Mouse (Mus musculus) embryonic facial prominence, embryonic 11.5 days (tissue): Measurements from ENCODE around the gene Cep170. TPM values are rescaled to one million over a fixed set of nuclear protein-coding genes. Genes with fewer than 3 reads are reported as not detected.
A peak's percentile ranks its signal among the peaks of the same experiment; 100 is the strongest.
"Not testable (repeated sequence)": the region's sequence is repeated elsewhere in the genome, so short reads cannot be mapped to it uniquely, and the experiment has no call there.

Source experiments
- ATAC-seq: fragments of 200-750 bp; cut with Nextera tagmentation; replicated peaks from 2 replicates; pipeline ENCODE4 v1.8.0; 2017; ENCODE audit warnings: low read depth; ENCODE audit not compliant: insufficient number of reproducible peaks, low FRiP score, low TSS enrichment
- DNase-seq: peaks from one replicate; pipeline ENCODE4 v3.0.0-alpha.2; 2015; ENCODE audit warnings: low spot score
- H3K27ac ChIP-seq: fragments of 300-500 bp; sonication (generic); replicated peaks from 2 replicates; pipeline ENCODE4 v1.5.1; 2014; ENCODE audit warnings: mild to moderate bottlenecking, low read depth, low read length, control low read depth
- H3K27me3 ChIP-seq: fragments of 300-500 bp; sonication (generic); 2 replicates; pipeline ENCODE4 v1.6.1; 2014; ENCODE audit warnings: mild to moderate bottlenecking, low read length, moderate library complexity, mixed read lengths; ENCODE audit not compliant: control insufficient read depth, insufficient read depth
- H3K36me3 ChIP-seq: fragments of 300-500 bp; sonication (generic); replicated peaks from 2 replicates; pipeline ENCODE4 v1.6.1; 2014; ENCODE audit warnings: low read depth, mild to moderate bottlenecking, low read length, moderate library complexity, mixed read lengths; ENCODE audit not compliant: control insufficient read depth, insufficient read depth
- H3K4me1 ChIP-seq: fragments of 300-500 bp; sonication (generic); 2 replicates; pipeline ENCODE4 v1.6.1; 2014; ENCODE audit warnings: low read length, mixed read lengths; ENCODE audit not compliant: control insufficient read depth, insufficient read depth
- H3K4me2 ChIP-seq: fragments of 300-500 bp; sonication (generic); 2 replicates; pipeline ENCODE4 v1.6.1; 2014; ENCODE audit warnings: low read depth, mild to moderate bottlenecking, control low read depth, low read length, moderate library complexity
- H3K4me3 ChIP-seq: fragments of 300-500 bp; sonication (generic); 2 replicates; pipeline ENCODE4 v1.5.1; 2014; ENCODE audit warnings: low read depth, low read length, control low read depth
- H3K9ac ChIP-seq: fragments of 300-500 bp; sonication (generic); replicated peaks from 2 replicates; pipeline ENCODE4 v1.6.1; 2014; ENCODE audit warnings: mild to moderate bottlenecking, control low read depth, low read length
- H3K9me3 ChIP-seq: fragments of 300-500 bp; sonication (generic); replicated peaks from 2 replicates; pipeline ENCODE4 v1.6.1; 2016; ENCODE audit warnings: mild to moderate bottlenecking, low read length, inconsistent platforms, mixed read lengths; ENCODE audit not compliant: control insufficient read depth
- WGBS: fragments of 180-500 bp; shearing (Covaris S2); extraction: QIAGEN DNeasy Blood & Tissue Kit; methylation state at CpG from one replicate; pipeline ENCODE4 v1.1.7; 2014; 5-methylcytosine and 5-hydroxymethylcytosine counted together
- polyA plus RNA-seq: library from polyadenylated mRNA; unstranded; fragments of >200 nt; fragmentation: Nextera tagmentation; extraction: Ambion mirVana; gene quantifications from 2 replicates; pipeline ENCODE4 v1.2.1, GENCODE M21; 2014

Gene Cep170
- polyA plus RNA-seq, 1 experiment from 2014 or later = 50.5 TPM

DNA sequence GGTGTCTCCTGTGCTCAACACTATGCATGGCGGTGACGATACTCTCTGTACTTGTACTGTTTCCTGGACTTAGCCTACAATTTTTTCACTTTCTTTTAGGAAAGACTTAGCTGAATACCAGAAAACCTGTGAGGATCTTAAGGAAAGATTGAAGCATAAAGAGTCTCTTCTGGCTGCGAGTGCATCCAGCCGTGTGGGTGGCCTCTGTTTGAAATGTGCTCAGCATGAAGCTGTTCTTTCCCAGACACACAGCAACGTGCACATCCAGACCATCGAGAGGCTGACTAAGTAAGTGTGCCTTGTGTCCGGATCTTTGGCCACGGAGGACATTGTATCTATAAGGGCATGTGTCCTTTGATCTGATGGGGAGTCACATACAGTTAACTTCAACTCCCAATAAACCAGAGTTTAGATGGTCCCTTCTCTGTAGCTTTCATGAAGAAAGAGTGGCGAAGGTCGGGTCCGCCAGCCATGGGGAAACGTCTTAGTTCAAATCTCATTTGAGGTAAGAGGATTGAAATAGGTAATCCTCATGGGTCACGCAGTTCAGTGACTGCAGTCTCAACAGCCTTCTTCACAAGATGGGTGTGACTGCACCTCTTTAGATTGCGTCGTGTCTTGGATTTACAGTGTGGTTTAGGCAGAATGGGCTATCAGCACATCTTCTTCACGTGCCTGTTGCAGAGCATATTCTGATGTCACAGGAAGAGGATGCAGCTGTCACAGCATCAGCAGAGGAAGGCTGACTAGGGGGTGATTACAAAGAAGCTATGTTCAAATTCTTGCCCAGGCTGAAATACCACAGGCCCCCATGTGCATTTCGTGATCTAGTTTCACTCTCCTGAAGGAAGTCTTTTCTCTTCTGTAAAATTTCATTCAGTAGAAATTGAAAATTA is 31.5 kb upstream of the Cep170 start:
- no peaks in the 10 kb centered on the region for H3K4me1 ChIP-seq
- H3K36me3 ChIP-seq = no peaks in the 10 kb centered on the region
- ATAC-seq (no peak), DNase-seq (no peak)
- no peak overlapping the region for H3K9ac ChIP-seq
- no peak overlapping the region for H3K4me2 ChIP-seq
- H3K4me3 ChIP-seq = no peak overlapping the region
- H3K27ac ChIP-seq = no peak overlapping the region
- no peaks in the 10 kb centered on the region for H3K27me3 ChIP-seq
- WGBS = 77% methylated on average over 17 of the region's 17 CpGs
- no peaks in the 10 kb centered on the region for H3K9me3 ChIP-seq

DNA sequence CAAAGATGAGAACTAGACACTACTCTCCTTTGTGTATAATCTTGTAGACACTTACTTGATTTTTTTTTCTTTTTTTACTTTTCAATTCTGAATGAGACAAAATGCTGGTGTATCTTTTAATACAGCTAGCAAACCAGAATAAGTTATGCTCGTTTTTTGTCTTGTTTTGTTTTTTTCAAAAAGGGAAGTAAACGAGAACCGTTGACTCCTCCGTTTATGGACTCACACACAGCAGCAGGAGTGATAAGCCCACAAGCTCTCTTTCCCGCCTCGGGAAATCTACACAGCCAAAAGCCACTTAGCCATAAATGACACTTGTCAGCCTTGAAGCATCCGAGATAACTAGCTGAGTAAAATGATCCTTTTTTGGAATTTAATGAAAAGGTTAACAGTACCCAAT is 22.7 kb upstream of the Cep170 start:
- not testable (repeated sequence) for H3K4me3 ChIP-seq, H3K4me1 ChIP-seq, H3K27ac ChIP-seq, DNase-seq, H3K4me2 ChIP-seq, H3K9me3 ChIP-seq, H3K36me3 ChIP-seq, H3K9ac ChIP-seq, H3K27me3 ChIP-seq, ATAC-seq
- 70% methylated on average over 7 of the region's 7 CpGs for WGBS

DNA sequence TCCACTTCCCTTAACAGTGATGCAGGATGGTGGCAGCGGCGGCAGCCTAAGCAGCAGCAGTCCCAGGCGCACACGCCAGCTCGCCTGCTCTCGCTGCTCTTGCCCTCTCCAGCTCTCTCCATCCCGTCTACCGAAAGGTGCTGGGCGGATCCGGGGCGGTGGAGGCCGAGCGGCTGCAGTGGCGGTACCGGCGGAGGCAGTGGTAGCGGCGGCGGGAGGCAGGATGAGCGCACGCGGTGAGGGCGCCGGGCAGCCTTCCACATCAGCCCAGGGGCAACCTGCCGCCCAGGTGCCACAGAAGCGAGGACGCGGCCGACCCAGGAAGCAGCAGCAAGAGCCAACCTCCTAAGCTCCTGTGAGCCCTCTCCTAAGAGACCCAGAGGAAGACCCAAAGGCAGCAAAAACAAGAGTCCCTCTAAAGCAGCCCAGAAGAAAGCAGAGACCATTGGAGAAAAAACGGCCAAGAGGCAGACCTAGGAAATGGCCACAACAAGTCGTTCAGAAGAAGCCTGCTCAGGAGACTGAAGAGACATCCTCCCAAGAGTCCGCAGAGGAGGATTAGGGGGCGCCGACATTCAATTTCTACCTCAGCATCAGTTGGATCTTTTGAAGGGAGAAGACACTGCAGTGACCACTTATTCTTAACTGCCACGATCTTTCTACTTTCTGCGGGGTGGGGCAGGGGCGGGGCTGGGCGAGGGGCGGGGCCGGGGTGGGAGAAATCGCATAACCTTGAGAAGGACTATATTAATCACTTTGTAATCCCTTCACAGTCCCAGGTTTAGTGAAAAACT is 21.8 kb upstream of the Cep170 start:
- ATAC-seq (0 out of 2 replicates have a peak, but pooled peaks have one; percentile 48), DNase-seq (peak; percentile 31)
- H3K4me3 ChIP-seq = peak overlapping the region; percentile 33
- no peaks in the 10 kb centered on the region for H3K36me3 ChIP-seq
- peak overlapping the region; percentile 42 for H3K9ac ChIP-seq
- no peak overlapping the region for H3K27ac ChIP-seq
- no peaks in the 10 kb centered on the region; the same call in 1 of the 2 replicates for H3K4me1 ChIP-seq
- under 1% methylated on average over 41 of the region's 41 CpGs for WGBS
- no peaks in the 10 kb centered on the region for H3K27me3 ChIP-seq
- H3K9me3 ChIP-seq = no peaks in the 10 kb centered on the region
- H3K4me2 ChIP-seq = peak overlapping the region; percentile 84

DNA sequence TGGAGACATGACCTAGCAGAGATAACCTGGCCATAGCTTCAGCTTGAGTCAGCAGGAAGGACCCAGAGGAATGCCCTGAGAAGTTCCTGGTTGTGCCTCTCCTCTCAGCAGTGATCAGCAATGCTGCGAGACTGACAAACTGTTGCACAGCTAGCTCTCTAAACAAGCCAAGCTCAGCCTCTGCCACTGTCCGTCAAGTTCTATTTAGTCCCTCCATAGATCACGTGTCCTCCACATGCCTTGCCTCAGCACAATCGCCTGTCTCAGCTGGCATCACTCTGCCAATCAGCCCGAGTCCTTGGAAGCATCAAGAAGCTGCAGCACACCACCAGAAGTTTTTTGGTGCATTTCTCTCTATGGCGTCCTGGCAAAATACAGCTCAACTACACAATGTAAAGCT is 21.0 kb upstream of the Cep170 start:
- 45% methylated on average over 6 of the region's 6 CpGs for WGBS
- Histone ChIP-seq H3K27me3 (no peaks in the 10 kb centered on the region), H3K4me2 (no peak overlapping the region), H3K4me1 (no peaks in the 10 kb centered on the region; the same call in 1 of the 2 replicates), H3K9ac (no peak overlapping the region), H3K9me3 (no peaks in the 10 kb centered on the region), H3K4me3 (no peak overlapping the region), H3K27ac (no peak overlapping the region), H3K36me3 (no peaks in the 10 kb centered on the region)
- DNase-seq = peak; percentile 2
- ATAC-seq = no peak

DNA sequence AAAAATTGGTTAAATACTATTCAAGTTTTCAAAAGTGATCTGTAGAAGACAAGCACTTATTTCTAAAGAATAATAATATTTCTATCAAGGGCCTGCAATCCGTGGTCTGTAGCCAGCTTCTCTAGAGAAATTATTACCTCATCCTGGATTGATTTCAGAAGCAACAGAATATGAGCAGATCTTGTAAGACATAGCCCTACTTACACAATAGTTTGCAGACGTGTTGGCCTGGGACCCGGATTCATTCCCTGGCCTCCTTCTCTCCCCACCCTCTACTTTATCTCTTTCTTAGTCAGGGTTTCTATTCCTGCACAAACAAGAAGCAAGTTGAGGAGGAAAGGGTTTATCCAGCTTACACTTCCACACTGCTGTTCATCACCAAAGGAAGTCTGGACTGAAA is 20.1 kb upstream of the Cep170 start:
- 82% methylated on average over 3 of the region's 3 CpGs for WGBS
- H3K36me3 ChIP-seq = no peaks in the 10 kb centered on the region
- ATAC-seq = no peak
- H3K9me3 ChIP-seq = no peaks in the 10 kb centered on the region
- no peaks in the 10 kb centered on the region for H3K27me3 ChIP-seq
- H3K9ac ChIP-seq = no peak overlapping the region
- H3K4me1 ChIP-seq = no peaks in the 10 kb centered on the region; the same call in 1 of the 2 replicates
- no peak overlapping the region for H3K4me3 ChIP-seq
- no peak for DNase-seq
- no peak overlapping the region for H3K27ac ChIP-seq
- H3K4me2 ChIP-seq = no peak overlapping the region

DNA sequence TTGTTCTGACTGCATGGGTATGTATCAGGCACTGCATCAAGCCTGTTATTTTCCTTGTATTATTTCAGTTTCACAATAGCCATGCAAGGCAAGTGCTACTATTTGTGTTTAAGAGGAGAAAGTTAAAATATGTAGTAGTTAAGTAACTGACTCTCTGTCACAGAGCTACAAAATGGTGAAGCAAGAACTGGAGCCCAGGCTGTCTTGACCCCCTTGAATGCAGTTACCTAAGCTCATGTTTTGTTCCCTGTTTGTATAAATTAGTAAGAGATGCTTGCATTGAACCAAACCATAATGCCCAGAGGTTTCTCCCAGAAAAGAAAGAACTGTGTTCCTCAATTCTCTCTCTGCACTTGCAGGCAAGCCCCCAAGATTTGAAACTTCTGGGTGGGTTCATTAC is 19.4 kb upstream of the Cep170 start:
- DNase-seq = no peak
- Histone ChIP-seq H3K4me2 (no peak overlapping the region), H3K4me3 (no peak overlapping the region), H3K4me1 (no peaks in the 10 kb centered on the region; the same call in 1 of the 2 replicates), H3K9ac (no peak overlapping the region), H3K27ac (no peak overlapping the region), H3K9me3 (no peaks in the 10 kb centered on the region), H3K36me3 (no peaks in the 10 kb centered on the region), H3K27me3 (no peaks in the 10 kb centered on the region)
- ATAC-seq = no peak

DNA sequence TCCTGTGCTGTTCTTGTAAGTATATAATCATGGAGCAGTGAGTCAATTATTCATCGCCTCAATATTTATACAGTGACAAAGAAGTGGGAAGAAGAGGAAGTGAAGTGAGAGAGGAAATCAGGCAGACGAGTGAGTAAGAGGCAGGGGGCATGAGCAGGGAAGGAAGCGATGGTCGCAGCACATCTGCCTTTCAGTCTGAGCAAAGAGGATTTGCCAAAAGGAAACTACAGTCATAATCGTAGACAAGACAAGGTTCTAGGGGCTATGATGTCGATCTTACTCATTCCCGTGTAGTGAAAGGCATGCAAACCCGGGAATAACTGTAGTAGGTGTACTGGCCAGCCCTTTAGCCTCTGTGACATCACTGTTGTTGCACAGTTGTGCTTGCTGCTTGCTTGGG is 18.7 kb upstream of the Cep170 start:
- Histone ChIP-seq H3K27ac (no peak overlapping the region), H3K9ac (no peak overlapping the region), H3K36me3 (no peaks in the 10 kb centered on the region), H3K4me1 (no peaks in the 10 kb centered on the region; the same call in 1 of the 2 replicates), H3K4me2 (no peak overlapping the region), H3K9me3 (no peaks in the 10 kb centered on the region), H3K27me3 (no peaks in the 10 kb centered on the region), H3K4me3 (no peak overlapping the region)
- DNase-seq = no peak
- 87% methylated on average over 8 of the region's 8 CpGs for WGBS
- no peak for ATAC-seq

DNA sequence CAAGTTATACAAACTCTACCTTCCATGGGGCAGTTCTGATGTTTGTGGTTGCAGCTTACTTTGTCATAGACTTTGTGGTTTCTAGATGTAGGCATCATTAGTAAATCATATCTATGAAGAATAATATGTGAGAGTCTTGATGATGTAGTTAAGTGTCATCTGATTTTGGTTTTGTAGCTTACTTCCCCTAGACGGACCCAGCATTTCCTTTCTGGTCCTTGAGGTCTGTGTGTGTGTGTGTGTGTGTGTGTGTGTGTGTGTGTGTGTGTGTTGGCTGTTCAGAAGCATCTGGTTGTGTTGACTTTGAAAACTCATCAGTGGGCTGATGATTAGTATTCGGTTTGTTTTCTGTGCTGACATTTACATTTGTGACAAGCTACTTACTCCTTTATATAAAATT is 18.2 kb upstream of the Cep170 start:
- DNase-seq (no peak), ATAC-seq (no peak)
- 85% methylated on average over 2 of the region's 2 CpGs for WGBS
- Histone ChIP-seq H3K4me3 (no peak overlapping the region), H3K9ac (no peak overlapping the region), H3K27me3 (no peaks in the 10 kb centered on the region), H3K9me3 (no peaks in the 10 kb centered on the region), H3K36me3 (no peaks in the 10 kb centered on the region), H3K4me2 (no peak overlapping the region), H3K4me1 (no peaks in the 10 kb centered on the region; the same call in 1 of the 2 replicates), H3K27ac (no peak overlapping the region)
